Mouse (Mus musculus): ENCODE measurements around the gene Igll1. TPM values are rescaled to one million over a fixed set of nuclear protein-coding genes. Genes with fewer than 3 reads are reported as not detected.
A peak's percentile ranks its signal among the peaks of the same experiment; 100 is the strongest.
"Not testable (repeated sequence)": the region's sequence is repeated elsewhere in the genome, so short reads cannot be mapped to it uniquely, and the experiment has no call there.

Gene Igll1
- total RNA-seq, 2 experiments from 2014 or later, result 2.7 to 57.8 TPM

- not testable (repeated sequence) for ATAC-seq (replicated peaks; ENCODE audit: low FRiP score, poor library complexity, severe bottlenecking)
Measured at GRCm38 (mm10) chr16:16856054-16856453, 7.7 kb downstream of the Igll1 start.

GRCm38 (mm10) chr16:16855541-16855940, 8.2 kb downstream of the Igll1 start:
- ATAC-seq (replicated peaks; ENCODE audit: low FRiP score, poor library complexity, severe bottlenecking), result no peak

- ATAC-seq (replicated peaks; ENCODE audit: low FRiP score, poor library complexity, severe bottlenecking), result no peak
Measured at GRCm38 (mm10) chr16:16854836-16855235, 8.9 kb downstream of the Igll1 start.

- no peak for ATAC-seq (replicated peaks; ENCODE audit: low FRiP score, poor library complexity, severe bottlenecking)
Measured at GRCm38 (mm10) chr16:16852411-16852810, 11.4 kb downstream of the Igll1 start.

- no peak for ATAC-seq (replicated peaks; ENCODE audit: low FRiP score, poor library complexity, severe bottlenecking)
Measured at GRCm38 (mm10) chr16:16849196-16849595, 14.6 kb downstream of the Igll1 start.

GRCm38 (mm10) chr16:16829671-16830070, 34.1 kb downstream of the Igll1 start:
- ATAC-seq (replicated peaks; ENCODE audit: low FRiP score, poor library complexity, severe bottlenecking), result no peak

- peak; percentile 63 for ATAC-seq (replicated peaks; ENCODE audit: low FRiP score, poor library complexity, severe bottlenecking)
Measured at GRCm38 (mm10) chr16:16828757-16829615, 34.8 kb downstream of the Igll1 start, which contains the start of gene Spag6l. TSS of gene Spag6l (minus strand) at chr16:16829456.

- no peak for ATAC-seq (replicated peaks; ENCODE audit: low FRiP score, poor library complexity, severe bottlenecking)
Measured at GRCm38 (mm10) chr16:16826223-16826622, 37.6 kb downstream of the Igll1 start.

- ATAC-seq (replicated peaks; ENCODE audit: low FRiP score, poor library complexity, severe bottlenecking), result no peak
Measured at GRCm38 (mm10) chr16:16825476-16825875, 38.3 kb downstream of the Igll1 start.

Other genes starting within 250 kb of the Igll1 start
- not detected in 2 replicates for gene Olfr19, start 187.6 kb downstream of the Igll1 start, total RNA-seq (2015; ENCODE audit: low replicate concordance)
- not detected in 2 replicates for gene Olfr19, start 187.6 kb downstream of the Igll1 start, total RNA-seq (2017; ENCODE audit: low replicate concordance)
- not detected in 2 replicates for gene Spag6l, start 34.5 kb downstream of the Igll1 start, total RNA-seq (2015; ENCODE audit: low replicate concordance)
- gene Spag6l, start 34.5 kb downstream of the Igll1 start, total RNA-seq (2017; ENCODE audit: low replicate concordance), result 3.6 TPM in 1 of 2 replicates, not detected in the other
- 18.0 and 33.5 TPM in 2 replicates for gene Top3b, start 6.8 kb upstream of the Igll1 start, total RNA-seq (2015; ENCODE audit: low replicate concordance)
- gene Top3b, start 6.8 kb upstream of the Igll1 start, total RNA-seq (2017; ENCODE audit: low replicate concordance), result 11.9 and 24.3 TPM in 2 replicates
- 19.1 and 29.8 TPM in 2 replicates for gene Vpreb1, start 6.9 kb upstream of the Igll1 start, total RNA-seq (2015; ENCODE audit: low replicate concordance)
- 8.5 and 11.7 TPM in 2 replicates for gene Vpreb1, start 6.9 kb upstream of the Igll1 start, total RNA-seq (2017; ENCODE audit: low replicate concordance)
- gene Ppm1f, start 32.5 kb upstream of the Igll1 start, total RNA-seq (2015; ENCODE audit: low replicate concordance), result 1.7 and 1.8 TPM in 2 replicates
- gene Ppm1f, start 32.5 kb upstream of the Igll1 start, total RNA-seq (2017; ENCODE audit: low replicate concordance), result 0.30 and 2.7 TPM in 2 replicates
- 81.7 and 109 TPM in 2 replicates for gene Mapk1, start 119.4 kb upstream of the Igll1 start, total RNA-seq (2015; ENCODE audit: low replicate concordance)
- 113 and 116 TPM in 2 replicates for gene Mapk1, start 119.4 kb upstream of the Igll1 start, total RNA-seq (2017; ENCODE audit: low replicate concordance)
- not detected in 2 replicates for gene Ypel1, start 205.7 kb upstream of the Igll1 start, total RNA-seq (2015; ENCODE audit: low replicate concordance)
- not detected in 2 replicates for gene Ypel1, start 205.7 kb upstream of the Igll1 start, total RNA-seq (2017; ENCODE audit: low replicate concordance)
- gene Ppil2, start 247.3 kb upstream of the Igll1 start, total RNA-seq (2015; ENCODE audit: low replicate concordance), result 41.9 and 43.2 TPM in 2 replicates
- 37.7 and 65.6 TPM in 2 replicates for gene Ppil2, start 247.3 kb upstream of the Igll1 start, total RNA-seq (2017; ENCODE audit: low replicate concordance)

All from erythroid progenitor cell, adult 5-6 weeks (primary cell).